Mouse (Mus musculus) left cerebral cortex, adult 9 months (tissue): ENCODE data around the gene Ankrd34b.

Source experiments
- DNase-seq, 2 experiments: peaks; one replicate each; pipeline ENCODE4 v3.0.0; 2022; ENCODE audit warnings: low spot score in 2 of 2

The Ankrd34b gene

GRCm38 (mm10) chr13:92425758-92426264, at the start of gene Ankrd34b:
TSS of gene Ankrd34b (plus strand) at chr13:92425896.
- peak in 1 of 2 experiments; percentile 59 for DNase-seq

- no peak for DNase-seq
Observed at GRCm38 (mm10) chr13:92387367-92387766, 38.3 kb upstream of the Ankrd34b start.

- DNase-seq: no peak
Observed at GRCm38 (mm10) chr13:92393047-92393661, 32.5 kb upstream of the Ankrd34b start.

- DNase-seq: no peak
Observed at GRCm38 (mm10) chr13:92398491-92399384, 27.0 kb upstream of the Ankrd34b start.

- no peak for DNase-seq
Observed at GRCm38 (mm10) chr13:92402063-92402462, 23.6 kb upstream of the Ankrd34b start.

- no peak for DNase-seq
Observed at GRCm38 (mm10) chr13:92403496-92403895, 22.2 kb upstream of the Ankrd34b start.

GRCm38 (mm10) chr13:92410486-92410885, 15.2 kb upstream of the Ankrd34b start:
- DNase-seq: no peak

GRCm38 (mm10) chr13:92419630-92420029, 6.1 kb upstream of the Ankrd34b start:
- DNase-seq: no peak

GRCm38 (mm10) chr13:92423711-92424110, 2.0 kb upstream of the Ankrd34b start:
- DNase-seq: no peak

GRCm38 (mm10) chr13:92426294-92427051, 777 bp downstream of the Ankrd34b start:
- DNase-seq: no peak

- DNase-seq: no peak
Observed at GRCm38 (mm10) chr13:92427351-92427855, 1.7 kb downstream of the Ankrd34b start.

GRCm38 (mm10) chr13:92438656-92439055, 13.0 kb downstream of the Ankrd34b start:
- DNase-seq: no peak

- DNase-seq: no peak
Observed at GRCm38 (mm10) chr13:92440286-92440685, 14.6 kb downstream of the Ankrd34b start.

GRCm38 (mm10) chr13:92446872-92447271, 21.2 kb downstream of the Ankrd34b start:
- no peak for DNase-seq

GRCm38 (mm10) chr13:92464698-92465097, 39.0 kb downstream of the Ankrd34b start:
- no peak for DNase-seq

- DNase-seq: no peak
Observed at GRCm38 (mm10) chr13:92467891-92468290, 42.2 kb downstream of the Ankrd34b start.

GRCm38 (mm10) chr13:92469381-92469780, 43.7 kb downstream of the Ankrd34b start:
- no peak for DNase-seq

- DNase-seq: no peak
Observed at GRCm38 (mm10) chr13:92470151-92470550, 44.5 kb downstream of the Ankrd34b start.

- DNase-seq: peak in 1 of 2 experiments; percentile 41
Observed at GRCm38 (mm10) chr13:92483348-92483747, 57.7 kb downstream of the Ankrd34b start.

- peak; percentile 78 to 91 for DNase-seq
Observed at GRCm38 (mm10) chr13:92483852-92484463, 58.3 kb downstream of the Ankrd34b start, which contains the start of gene Fam151b. TSS of gene Fam151b (minus strand) at chr13:92484015.

- no peak for DNase-seq
Observed at GRCm38 (mm10) chr13:92490817-92491216, 65.1 kb downstream of the Ankrd34b start.
